Mouse (Mus musculus) E14TG2a.4 (cell line): ENCODE measurements around the gene Gm49387.

Source experiments
- CTCF ChIP-seq: conservative IDR thresholded peaks from 2 replicates; pipeline ENCODE4 v1.5.1; 2014; ENCODE audit warnings: low read length
- NANOG ChIP-seq: IDR thresholded peaks from 2 replicates; pipeline ENCODE4 v1.6.1; 2014; ENCODE audit warnings: borderline replicate concordance, low read length, mixed read lengths
- POU5F1 ChIP-seq: IDR thresholded peaks from 2 replicates; pipeline ENCODE4 v1.6.1; 2014; ENCODE audit warnings: low read length, borderline replicate concordance

GRCm38 (mm10) chr14:31525040-31525810 is 115.5 kb downstream of the Gm49387 start:
- TF ChIP-seq CTCF (no peak), POU5F1 (no peak), NANOG (no peak)
